Mouse (Mus musculus) forebrain, postnatal 0 days (tissue): Measurements from ENCODE around the gene 4921517D22Rik. TPM values are rescaled to one million over a fixed set of nuclear protein-coding genes. Genes with fewer than 3 reads are reported as not detected.

Experiments used
- ATAC-seq: fragments of 200-750 bp; cut with Nextera tagmentation; 2 replicates; pipeline ENCODE4 v1.8.0; 2017; ENCODE audit warnings: mild to moderate bottlenecking, moderate library complexity
- DNase-seq: peaks from one replicate; pipeline ENCODE4 v3.0.0-alpha.2; 2015
- H3K27ac ChIP-seq: fragments of 300-500 bp; sonication (generic); 2 replicates; pipeline ENCODE4 v1.5.1; 2014; ENCODE audit warnings: low read depth, mild to moderate bottlenecking, antibody characterized with exemption, low read length, moderate library complexity, mixed read lengths
- H3K27me3 ChIP-seq: fragments of 300-500 bp; sonication (generic); 2 replicates; pipeline ENCODE4 v1.6.1; 2014; ENCODE audit warnings: mild to moderate bottlenecking, low read length, mixed read lengths; ENCODE audit not compliant: insufficient read depth
- H3K36me3 ChIP-seq: fragments of 300-500 bp; sonication (generic); 2 replicates; pipeline ENCODE4 v1.6.1; 2014; ENCODE audit warnings: mild to moderate bottlenecking, moderate library complexity; ENCODE audit not compliant: insufficient read depth
- H3K4me1 ChIP-seq: fragments of 300-500 bp; sonication (generic); 2 replicates; pipeline ENCODE4 v1.6.1; 2014; ENCODE audit warnings: antibody characterized with exemption; ENCODE audit not compliant: insufficient read depth
- H3K4me2 ChIP-seq: fragments of 300-500 bp; sonication (generic); 2 replicates; pipeline ENCODE4 v1.6.1; 2014; ENCODE audit warnings: low read depth, mild to moderate bottlenecking, moderate library complexity
- H3K4me3 ChIP-seq: fragments of 300-500 bp; sonication (generic); 2 replicates; pipeline ENCODE4 v1.5.1; 2014; ENCODE audit warnings: low read depth, low read length, mixed read lengths
- H3K9ac ChIP-seq: fragments of 300-500 bp; sonication (generic); 2 replicates; pipeline ENCODE4 v1.6.1; 2014; ENCODE audit warnings: mild to moderate bottlenecking
- H3K9me3 ChIP-seq: fragments of 300-500 bp; sonication (generic); 2 replicates; pipeline ENCODE4 v1.6.1; 2016; ENCODE audit warnings: low read length
- CTCF ChIP-seq: sonication (generic); IDR thresholded peaks from 2 replicates; pipeline ENCODE4 v1.5.1; 2016; ENCODE audit warnings: antibody characterized with exemption, control low read depth, low read depth
- WGBS: fragments of 180-500 bp; shearing (Covaris S2); extraction: QIAGEN DNeasy Blood & Tissue Kit; methylation state at CpG from one replicate; pipeline ENCODE4 v1.1.7; 2014; 5-methylcytosine and 5-hydroxymethylcytosine counted together
- polyA plus RNA-seq: library from polyadenylated mRNA; unstranded; fragments of >200 nt; fragmentation: Nextera tagmentation; extraction: Ambion mirVana; gene quantifications from 2 replicates; pipeline ENCODE4 v1.2.1, GENCODE M21; 2015
- total RNA-seq: library from RNA; depleted of rRNA; stranded (reverse); fragments of >200 nt; gene quantifications from 2 replicates; pipeline ENCODE4 v1.2.3, GENCODE M21; 2014

4921517D22Rik gene
- total and polyA plus RNA-seq, 2 experiments from 2014 or later = not detected

- Histone ChIP-seq H3K27me3 (no peaks in the 10 kb centered on the region), H3K9ac (no peak overlapping the region), H3K4me3 (no peak overlapping the region), H3K9me3 (no peaks in the 10 kb centered on the region), H3K27ac (no peak overlapping the region), H3K36me3 (peaks cover 20% of the 10 kb centered on the region), H3K4me1 (no peaks in the 10 kb centered on the region), H3K4me2 (no peak overlapping the region)
- WGBS = 99% methylated on average over 3 of the region's 3 CpGs
- TF ChIP-seq CTCF = no peak
- ATAC-seq = no peak
- DNase-seq = no peak
Observed at GRCm38 (mm10) chr13:59660371-59660770, 33.5 kb downstream of the 4921517D22Rik start.

- Histone ChIP-seq H3K27ac (no peak overlapping the region), H3K9ac (no peak overlapping the region), H3K9me3 (no peaks in the 10 kb centered on the region), H3K36me3 (peaks cover 4% of the 10 kb centered on the region; the same call in 1 of the 2 replicates), H3K4me3 (no peak overlapping the region), H3K27me3 (no peaks in the 10 kb centered on the region), H3K4me1 (peaks cover 4% of the 10 kb centered on the region; the same call in 1 of the 2 replicates), H3K4me2 (no peak overlapping the region)
- 79% methylated on average over 5 of the region's 5 CpGs for WGBS
- no peak for DNase-seq
- TF ChIP-seq CTCF = no peak
- ATAC-seq = no peak
Observed at GRCm38 (mm10) chr13:59657781-59658180, 36.1 kb downstream of the 4921517D22Rik start.

- ATAC-seq = peak; percentile 60
- no peaks in the 10 kb centered on the region for H3K9me3 ChIP-seq
- WGBS = 10% methylated on average over 4 of the region's 4 CpGs
- H3K36me3 ChIP-seq = peaks cover 3% of the 10 kb centered on the region; the same call in 1 of the 2 replicates
- 0 out of 2 replicates have a peak overlapping the region, but pooled peaks have one; percentile 6 for H3K9ac ChIP-seq
- no peak for TF ChIP-seq CTCF
- peak overlapping the region; percentile 64 for H3K27ac ChIP-seq
- H3K4me3 ChIP-seq = no peak overlapping the region
- no peaks in the 10 kb centered on the region for H3K27me3 ChIP-seq
- DNase-seq = peak; percentile 40
- H3K4me1 ChIP-seq = peaks cover 10% of the 10 kb centered on the region; the same call in 1 of the 2 replicates
- H3K4me2 ChIP-seq = no peak overlapping the region
Observed at GRCm38 (mm10) chr13:59656975-59657388, 36.9 kb downstream of the 4921517D22Rik start.

- DNase-seq = no peak
- no peaks in the 10 kb centered on the region for H3K27me3 ChIP-seq
- H3K4me2 ChIP-seq = no peak overlapping the region
- 0 out of 2 replicates have a peak overlapping the region, but pooled peaks have one; percentile 6 for H3K9ac ChIP-seq
- no peak for ATAC-seq
- no peak for TF ChIP-seq CTCF
- WGBS = 71% methylated on average over 10 of the region's 10 CpGs
- H3K4me1 ChIP-seq = peaks cover 10% of the 10 kb centered on the region; the same call in 1 of the 2 replicates
- H3K27ac ChIP-seq = peak overlapping the region; percentile 64
- H3K4me3 ChIP-seq = no peak overlapping the region
- H3K36me3 ChIP-seq = no peaks in the 10 kb centered on the region
- H3K9me3 ChIP-seq = no peaks in the 10 kb centered on the region
Observed at GRCm38 (mm10) chr13:59656316-59656832, 37.5 kb downstream of the 4921517D22Rik start.

- H3K27ac ChIP-seq = no peak overlapping the region
- WGBS = 92% methylated on average over 15 of the region's 15 CpGs
Observed at GRCm38 (mm10) chr13:59655718-59656315, 38.1 kb downstream of the 4921517D22Rik start.

GRCm38 (mm10) chr13:59654465-59654864, 39.4 kb downstream of the 4921517D22Rik start:
- DNase-seq (no peak), ATAC-seq (no peak)
- Histone ChIP-seq H3K9ac (no peak overlapping the region), H3K4me1 (peaks cover 10% of the 10 kb centered on the region; the same call in 1 of the 2 replicates), H3K27me3 (no peaks in the 10 kb centered on the region), H3K4me2 (no peak overlapping the region), H3K36me3 (0 out of 2 replicates have a peak, but pooled peaks cover 2% of the 10 kb centered on the region), H3K9me3 (no peaks in the 10 kb centered on the region), H3K4me3 (no peak overlapping the region), H3K27ac (no peak overlapping the region)
- no peak for TF ChIP-seq CTCF
- WGBS = 91% methylated on average over 5 of the region's 5 CpGs

More at GRCm38 (mm10) chr13:59655718-59656315, 38.1 kb downstream of the 4921517D22Rik start:
- H3K4me1 ChIP-seq = peaks cover 10% of the 10 kb centered on the region; the same call in 1 of the 2 replicates
- H3K4me3 ChIP-seq = no peak overlapping the region
- no peak for ATAC-seq
- no peaks in the 10 kb centered on the region for H3K36me3 ChIP-seq
- no peak overlapping the region for H3K4me2 ChIP-seq
- no peaks in the 10 kb centered on the region for H3K27me3 ChIP-seq
- TF ChIP-seq CTCF = no peak
- no peak overlapping the region for H3K9ac ChIP-seq
- H3K9me3 ChIP-seq = no peaks in the 10 kb centered on the region
- no peak for DNase-seq

- H3K4me1 ChIP-seq = peaks cover 10% of the 10 kb centered on the region; the same call in 1 of the 2 replicates
- H3K9ac ChIP-seq = no peak overlapping the region
- H3K4me2 ChIP-seq = no peak overlapping the region
- peak; percentile 1; the same call in 1 of the 2 replicates for ATAC-seq
- 0 out of 2 replicates have a peak, but pooled peaks cover 12% of the 10 kb centered on the region for H3K36me3 ChIP-seq
- no peak for TF ChIP-seq CTCF
- H3K27ac ChIP-seq = peak overlapping the region; percentile 76; the same call in 1 of the 2 replicates
- H3K9me3 ChIP-seq = no peaks in the 10 kb centered on the region
- DNase-seq = no peak
- no peaks in the 10 kb centered on the region for H3K27me3 ChIP-seq
- WGBS = 70% methylated on average over 3 of the region's 3 CpGs
- no peak overlapping the region for H3K4me3 ChIP-seq
Observed at GRCm38 (mm10) chr13:59653136-59653535, 40.8 kb downstream of the 4921517D22Rik start.
